Comparison of ENCODE assay signal across 27 mouse cellular contexts in the genomic region with DNA sequence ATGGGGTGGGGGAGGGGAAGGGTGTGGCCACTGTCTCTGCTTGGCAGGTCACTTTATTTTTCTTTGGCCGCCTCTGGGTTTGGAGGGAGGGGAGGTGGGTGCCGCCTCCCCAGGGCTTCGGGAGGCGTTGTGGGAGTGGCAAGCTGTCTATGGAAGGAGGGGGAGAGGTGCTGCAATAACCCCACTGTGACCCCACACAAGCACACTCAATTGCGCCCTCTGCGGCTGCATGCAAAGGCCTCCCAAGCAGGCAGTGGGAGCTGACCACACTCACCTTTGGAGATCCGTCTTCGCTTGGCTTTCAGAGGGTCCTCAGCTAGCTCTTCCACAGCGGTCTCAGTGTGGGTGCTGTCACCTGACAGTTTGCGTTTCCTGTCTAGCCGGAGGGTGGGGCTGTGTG.
A peak's percentile ranks its signal among the peaks of the same experiment; 100 is the strongest.
DNase-seq lines count a peak whose midpoint lies in the region; ATAC-seq and TF ChIP-seq lines count a peak whose summit lies in the region.
"Had no signal": no experiment of that assay in that cellular context is flagged by ENCODE, and none has a peak within 500 bp of the region (broad histone marks: within the 10 kb centered on the region; RNA-seq: fewer than 3 reads in every experiment).

No protein-coding gene starts in this region.

- 52% methylated on average over 11 of the region's 11 CpGs for WGBS in intestine, postnatal 0 days
- 60% methylated on average over 11 of the region's 11 CpGs for WGBS in intestine, embryonic 16.5 days
- WGBS in thymus, adult 2 months = 84% methylated on average over 11 of the region's 11 CpGs

- H3K4me1 ChIP-seq in intestine, postnatal 0 days (replicated peaks; ENCODE audit: control insufficient read depth, insufficient read depth, low read length) = no peaks in the 10 kb centered on the region
- H3K4me1 ChIP-seq in intestine, embryonic 16.5 days (ENCODE audit: control insufficient read depth, insufficient read depth, low read length) = peaks cover 2% of the 10 kb centered on the region; the same call in 1 of the 2 replicates
- H3K4me1 ChIP-seq in thymus, adult 2 months (replicated peaks; ENCODE audit: control insufficient read depth, insufficient read depth, low read length) = peaks cover 5% of the 10 kb centered on the region

- H3K4me2 ChIP-seq in intestine, postnatal 0 days (replicated peaks; ENCODE audit: low read depth) = no peak overlapping the region
- no peak overlapping the region for H3K4me2 ChIP-seq in intestine, embryonic 16.5 days (ENCODE audit: low read depth, low read length)
- H3K4me2 ChIP-seq: embryonic facial prominence, embryonic 12.5 days; embryonic facial prominence, embryonic 15.5 days; heart, embryonic 12.5 days; heart, embryonic 15.5 days; hindbrain, embryonic 15.5 days had no signal

- no peak overlapping the region for H3K9ac ChIP-seq in intestine, postnatal 0 days (ENCODE audit: low read depth, low read length)
- no peak overlapping the region for H3K9ac ChIP-seq in intestine, embryonic 16.5 days (ENCODE audit: low read depth, low read length)
- H3K9ac ChIP-seq: embryonic facial prominence, embryonic 12.5 days; embryonic facial prominence, embryonic 15.5 days; forebrain, postnatal 0 days; heart, embryonic 12.5 days; heart, embryonic 15.5 days; hindbrain, embryonic 15.5 days had no signal

- H3K36me3 ChIP-seq in intestine, postnatal 0 days (ENCODE audit: control insufficient read depth, insufficient read depth) = peaks cover 5% of the 10 kb centered on the region; the same call in 1 of the 2 replicates
- no peaks in the 10 kb centered on the region for H3K36me3 ChIP-seq in intestine, embryonic 16.5 days (ENCODE audit: control insufficient read depth, insufficient read depth, low read length)
- peaks cover 32% of the 10 kb centered on the region for H3K36me3 ChIP-seq in thymus, adult 2 months (ENCODE audit: control insufficient read depth, insufficient read depth, low read length)
- H3K36me3 ChIP-seq: hindbrain, embryonic 15.5 days had no signal

- H3K27me3 ChIP-seq in intestine, postnatal 0 days (replicated peaks; ENCODE audit: control insufficient read depth, insufficient read depth, low read length) = no peaks in the 10 kb centered on the region
- no peaks in the 10 kb centered on the region for H3K27me3 ChIP-seq in intestine, embryonic 16.5 days (replicated peaks; ENCODE audit: control insufficient read depth, insufficient read depth, low read length)
- no peaks in the 10 kb centered on the region for H3K27me3 ChIP-seq in thymus, adult 2 months (ENCODE audit: control insufficient read depth, insufficient read depth, low read length)
- H3K27me3 ChIP-seq: embryonic facial prominence, embryonic 15.5 days; heart, embryonic 15.5 days; hindbrain, embryonic 15.5 days had no signal

- no peak overlapping the region for H3K27ac ChIP-seq in intestine, postnatal 0 days (ENCODE audit: low read depth, low read length)
- no peak overlapping the region for H3K27ac ChIP-seq in intestine, embryonic 16.5 days (ENCODE audit: low read length)
- H3K27ac ChIP-seq in thymus, adult 2 months (ENCODE audit: control insufficient read depth, insufficient read depth, low read length) = no peak overlapping the region
- H3K27ac ChIP-seq: embryonic facial prominence, embryonic 12.5 days; embryonic facial prominence, embryonic 15.5 days; gastrocnemius, adult 2 months; heart, embryonic 15.5 days; hindbrain, embryonic 15.5 days had no signal

- H3K4me3 ChIP-seq in intestine, postnatal 0 days (ENCODE audit: low read depth, low read length) = no peak overlapping the region
- H3K4me3 ChIP-seq in intestine, embryonic 16.5 days (ENCODE audit: low read length) = no peak overlapping the region
- no peak overlapping the region for H3K4me3 ChIP-seq in thymus, adult 2 months (ENCODE audit: control insufficient read depth, insufficient read depth, low read length)
- H3K4me3 ChIP-seq: embryonic facial prominence, embryonic 12.5 days; embryonic facial prominence, embryonic 15.5 days; gastrocnemius, adult 2 months; heart, embryonic 12.5 days; heart, embryonic 15.5 days; hindbrain, embryonic 15.5 days had no signal

- TF ChIP-seq CTCF in intestine, postnatal 0 days (IDR thresholded peaks at IDR 0.05; ENCODE audit: low read depth) = 0 out of 2 replicates have a peak, but pooled peaks have one; percentile 12
- no peak for TF ChIP-seq CTCF in thymus, adult 2 months (IDR thresholded peaks at IDR 0.05; ENCODE audit: borderline replicate concordance, control insufficient read depth, extremely low read depth, insufficient read depth, low read length, poor library complexity)

- no peaks in the 10 kb centered on the region for H3K9me3 ChIP-seq in intestine, postnatal 0 days (ENCODE audit: control insufficient read depth)
- no peaks in the 10 kb centered on the region for H3K9me3 ChIP-seq in intestine, embryonic 16.5 days (ENCODE audit: control insufficient read depth, low read length)
- H3K9me3 ChIP-seq: embryonic facial prominence, embryonic 12.5 days; embryonic facial prominence, embryonic 15.5 days; heart, embryonic 12.5 days; heart, embryonic 15.5 days; hindbrain, embryonic 15.5 days had no signal

- peak; percentile 8 for DNase-seq in lung, postnatal 10 days
- DNase-seq in lung, postnatal 36 days = no peak
- DNase-seq in ES-CJ7 (ENCODE audit: low read depth, low spot score) = peak; percentile 33
- peak; percentile 26 for DNase-seq in MN1 (ENCODE audit: low spot score)
- DNase-seq in thymus, adult 2 months = no peak
- no peak for DNase-seq in layer of hippocampus, adult 9-11 months
- DNase-seq: adrenal gland, adult 8-10 months; adrenal gland, postnatal 25 days; cerebellum, adult 18-20 months; cerebellum, adult 9-10 months; cerebellum, postnatal 25 days; forebrain, postnatal 0 days; gastrocnemius, adult 2 months; gastrocnemius, postnatal 14 days; heart, adult 18-20 months; heart, postnatal 14 days; heart, postnatal 4 days had no signal

- TF ChIP-seq POLR2A in thymus, adult 2 months (IDR thresholded peaks at IDR 0.05; ENCODE audit: control insufficient read depth, extremely low read depth, insufficient read depth, low read length, poor library complexity) = no peak

- no peak for ATAC-seq in intestine, postnatal 0 days
- ATAC-seq in intestine, embryonic 16.5 days = no peak
- ATAC-seq: activated CD4-positive, CD25-positive, alpha-beta regulatory T cell, adult 4 months; CD4-positive, CD25-positive, alpha-beta regulatory T cell, adult 4 months; forebrain, embryonic 14.5 days; forebrain, postnatal 0 days had no signal

Comparison
In these comparisons a context has a peak if more than half of its experiments do, and no peak if none do; other contexts are left out.
1. DNase-seq: peak in lung, postnatal 10 days (single experiment), ES-CJ7 (single experiment) and MN1 (single experiment); none in lung, postnatal 36 days (single experiment), thymus, adult 2 months (single experiment) and layer of hippocampus, adult 9-11 months (single experiment).